Mouse (Mus musculus): ENCODE results near the gene Trim9. TPM values are rescaled to one million over a fixed set of nuclear protein-coding genes. Genes with fewer than 3 reads are reported as not detected.

Trim9 gene
- polyA plus RNA-seq, 1 experiment from 2014 or later: 21.7 TPM

Other genes with a start within 250 kb of the Trim9 start
- gene Nin, start 233.9 kb downstream of the Trim9 start, polyA plus RNA-seq (2015; fragmentation: Nextera tagmentation; extraction: Ambion mirVana): 14.1 and 14.5 TPM in 2 replicates
- not detected in 2 replicates for gene Abhd12b, start 193.5 kb downstream of the Trim9 start, polyA plus RNA-seq (2015; fragmentation: Nextera tagmentation; extraction: Ambion mirVana)
- gene Pygl, start 116.1 kb downstream of the Trim9 start, polyA plus RNA-seq (2015; fragmentation: Nextera tagmentation; extraction: Ambion mirVana): 2.5 and 3.4 TPM in 2 replicates
- gene Tmx1, start 105.5 kb upstream of the Trim9 start, polyA plus RNA-seq (2015; fragmentation: Nextera tagmentation; extraction: Ambion mirVana): 133 and 142 TPM in 2 replicates

Data from forebrain, embryonic 13.5 days (tissue).